Mouse (Mus musculus) gastrocnemius, adult 8-10 months (tissue): ENCODE data around the gene Kctd14. TPM values are rescaled to one million over a fixed set of nuclear protein-coding genes. Genes with fewer than 3 reads are reported as not detected.
"Not testable (repeated sequence)": the region's sequence is repeated elsewhere in the genome, so short reads cannot be mapped to it uniquely, and the experiment has no call there.

Source experiments
- DNase-seq, 2 experiments: peaks; one replicate each; pipeline ENCODE4 v3.0.0; 2022; ENCODE audit warnings: low spot score in 2 of 2
- total RNA-seq, 4 experiments: library from RNA; stranded (reverse); gene quantifications; 2 replicates each; pipeline ENCODE4 v1.2.4; 2022

Gene Kctd14
- under 1 TPM in 1 of 4 experiments, not detected in 3; 0.17 TPM for total RNA-seq

DNA sequence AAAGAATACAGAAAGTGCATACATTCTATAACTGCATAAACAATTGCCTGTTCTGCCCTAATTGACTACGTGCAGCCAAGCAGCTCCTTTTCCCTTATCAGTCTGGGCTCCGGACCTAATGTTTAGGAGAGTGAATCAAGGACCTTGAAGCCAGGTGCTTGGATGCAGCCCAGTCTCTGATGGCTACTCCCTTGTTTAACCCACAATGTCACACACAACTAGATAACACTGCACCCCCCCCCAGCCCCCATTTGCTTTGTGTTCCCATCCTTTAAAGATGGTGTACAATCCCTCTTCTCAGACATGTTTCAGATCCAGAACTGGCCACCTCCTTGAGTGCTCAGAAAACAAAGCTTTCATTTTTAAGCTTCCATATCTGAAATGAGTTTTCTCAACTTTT lies at the start of gene Kctd14:
Kctd14 (plus strand) TSS at position 301 of the 400 bp plus-strand sequence.
- not testable (repeated sequence) for DNase-seq

DNA sequence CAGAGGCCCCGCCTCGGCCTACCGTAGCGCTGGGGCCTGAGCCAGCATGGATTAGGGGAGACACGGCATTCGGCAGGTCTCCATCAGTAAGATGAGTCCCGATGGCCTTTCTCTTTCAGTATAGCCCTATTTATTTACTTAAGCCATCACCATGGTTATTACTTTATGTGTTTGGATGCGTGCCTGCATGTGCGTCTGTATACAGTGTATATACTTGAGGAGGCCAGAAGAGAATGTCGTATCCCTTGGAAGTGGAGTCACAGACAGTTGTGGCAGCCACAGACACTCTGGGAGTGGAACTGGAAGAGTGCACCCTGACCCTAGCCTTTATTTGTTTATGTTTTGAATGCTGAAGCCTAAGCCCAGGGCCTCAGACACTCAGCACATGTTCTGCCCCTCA lies 44.0 kb upstream of the Kctd14 start:
- no peak for DNase-seq

DNA sequence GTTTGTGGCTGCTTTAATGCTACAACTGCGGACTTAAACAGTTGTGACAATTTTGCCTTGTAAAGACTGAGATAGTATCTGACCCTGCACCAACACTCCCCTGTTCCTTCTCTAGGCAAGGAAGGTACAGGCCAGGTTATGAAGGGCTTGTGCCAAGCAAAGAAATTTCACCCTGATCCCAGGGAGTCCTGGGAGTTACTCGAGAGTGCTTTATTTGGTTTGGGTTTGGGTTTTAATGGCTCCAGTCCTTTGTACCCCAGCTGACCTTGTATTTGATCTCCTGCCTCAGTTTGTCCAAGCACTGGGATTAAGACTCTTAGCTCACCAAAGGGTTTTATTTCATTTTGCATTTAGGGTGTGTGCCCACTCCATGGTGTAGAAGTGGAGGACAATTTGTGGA lies 40.0 kb upstream of the Kctd14 start:
- DNase-seq: no peak

GRCm38 (mm10) chr7:97411575-97411974 lies 39.5 kb upstream of the Kctd14 start:
- DNase-seq: no peak

GRCm38 (mm10) chr7:97413981-97414380 lies 37.1 kb upstream of the Kctd14 start:
- DNase-seq: no peak

DNA sequence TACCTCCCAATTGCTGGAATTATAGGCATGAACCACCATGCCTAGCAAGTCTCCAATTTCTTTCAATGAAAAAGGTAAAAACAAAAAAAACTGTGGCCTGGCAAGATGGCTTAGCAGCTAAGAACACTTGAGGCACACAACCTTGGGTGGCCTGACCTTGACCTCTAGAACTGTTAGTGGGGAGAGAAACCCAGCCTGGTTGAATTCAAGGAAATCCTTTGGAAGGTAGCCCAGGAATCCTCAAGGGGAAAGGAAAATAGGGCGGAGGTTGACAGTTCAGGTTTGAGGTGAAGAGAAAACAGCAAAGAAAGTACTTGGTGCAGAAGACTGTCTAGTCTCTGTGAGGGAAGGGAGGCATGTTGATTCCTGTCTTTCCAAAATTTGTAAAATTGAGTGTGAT lies 36.7 kb upstream of the Kctd14 start:
- no peak for DNase-seq

GRCm38 (mm10) chr7:97414915-97415687 lies 36.0 kb upstream of the Kctd14 start:
- DNase-seq: no peak

GRCm38 (mm10) chr7:97416473-97416872 lies 34.6 kb upstream of the Kctd14 start:
- no peak for DNase-seq

DNA sequence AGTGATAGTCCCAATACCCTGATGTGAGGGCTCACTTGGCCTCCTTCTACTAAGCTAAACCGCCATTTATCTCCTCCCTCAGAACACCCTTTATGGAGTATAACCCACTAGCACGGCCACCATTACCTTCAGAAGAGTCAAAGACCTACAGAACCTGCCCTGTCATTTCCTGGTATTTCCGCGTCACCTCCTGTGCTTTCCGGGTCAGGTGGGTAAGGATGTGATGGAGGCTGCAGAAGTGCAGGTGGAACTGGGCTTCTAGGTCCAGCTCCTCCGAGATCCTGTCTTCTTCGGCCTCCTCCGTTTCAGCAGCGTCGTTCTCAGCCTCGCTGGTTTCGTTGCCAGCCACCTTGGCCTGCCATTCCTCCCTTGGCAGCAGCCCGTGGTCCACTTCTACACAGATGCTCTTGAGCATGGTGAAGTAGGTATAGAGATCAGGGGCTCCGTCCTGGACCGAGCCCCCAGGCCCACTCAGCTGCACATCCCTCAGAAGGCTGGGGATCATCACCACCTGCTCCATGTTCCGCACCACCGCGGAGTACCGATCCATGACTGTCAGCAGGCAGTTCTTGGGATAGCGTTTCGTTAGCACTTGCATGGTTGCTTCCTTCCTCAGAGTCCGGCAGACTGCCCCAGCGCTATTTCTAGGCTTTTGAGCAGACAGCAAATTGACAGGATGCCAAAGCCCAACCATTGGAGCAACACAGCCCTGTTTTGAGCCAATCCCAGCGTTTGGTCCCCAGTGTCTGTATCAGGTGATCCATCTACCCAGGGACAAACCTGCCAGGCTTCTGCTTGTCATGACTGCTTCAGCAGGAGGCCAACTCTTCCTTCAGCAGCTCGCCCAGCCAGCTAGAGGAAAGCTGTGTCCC lies 34.0 kb upstream of the Kctd14 start, which contains the start of gene Thrsp:
Thrsp (minus strand) TSS at position 825 of the 872 bp plus-strand sequence.
- DNase-seq: peak; percentile 67 to 79

GRCm38 (mm10) chr7:97418717-97419116 lies 32.4 kb upstream of the Kctd14 start:
- DNase-seq: peak; percentile 12 to 35

DNA sequence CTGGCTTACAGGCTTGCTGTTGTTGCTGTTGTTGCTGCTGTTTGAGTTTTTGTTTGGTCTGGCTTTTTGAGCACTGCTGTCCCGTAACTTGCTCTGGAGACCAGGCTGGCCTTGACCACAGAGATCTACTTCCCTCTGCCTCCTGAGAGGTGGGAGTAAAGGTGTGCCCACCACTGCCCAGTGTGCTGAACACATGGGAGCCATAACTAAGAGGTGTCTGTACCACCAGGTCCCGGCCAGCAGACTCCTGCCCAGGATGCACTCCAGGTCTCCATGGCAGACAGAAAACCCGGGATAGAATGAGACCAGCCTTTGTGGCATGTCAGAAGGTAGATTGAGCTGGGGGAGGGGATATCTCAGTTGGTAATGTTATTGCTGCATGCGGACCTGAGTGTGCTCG lies 32.0 kb upstream of the Kctd14 start:
- no peak for DNase-seq

DNA sequence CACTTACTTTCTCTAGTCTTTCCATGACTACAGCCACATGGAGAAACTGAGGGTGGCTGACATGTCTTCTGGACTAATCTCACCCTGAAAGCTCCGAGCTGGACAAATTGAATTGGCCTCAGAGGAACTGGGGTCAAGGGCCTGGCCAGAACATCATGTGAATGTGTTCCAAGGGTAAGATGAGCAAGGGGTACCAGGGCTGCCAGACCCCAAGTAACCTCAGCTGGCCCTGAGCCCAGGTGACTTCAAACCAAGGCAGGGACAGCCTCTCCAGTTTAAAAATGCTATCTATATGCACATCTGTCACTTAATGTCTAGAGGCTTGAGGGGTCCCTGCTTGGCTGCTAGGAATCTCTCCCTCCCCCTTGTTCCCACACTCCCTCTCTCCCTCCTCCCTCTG lies 30.7 kb upstream of the Kctd14 start:
- DNase-seq: peak in 1 of 2 experiments; percentile 21

- DNase-seq: no peak
Observed at GRCm38 (mm10) chr7:97420958-97421651, 30.0 kb upstream of the Kctd14 start.

DNA sequence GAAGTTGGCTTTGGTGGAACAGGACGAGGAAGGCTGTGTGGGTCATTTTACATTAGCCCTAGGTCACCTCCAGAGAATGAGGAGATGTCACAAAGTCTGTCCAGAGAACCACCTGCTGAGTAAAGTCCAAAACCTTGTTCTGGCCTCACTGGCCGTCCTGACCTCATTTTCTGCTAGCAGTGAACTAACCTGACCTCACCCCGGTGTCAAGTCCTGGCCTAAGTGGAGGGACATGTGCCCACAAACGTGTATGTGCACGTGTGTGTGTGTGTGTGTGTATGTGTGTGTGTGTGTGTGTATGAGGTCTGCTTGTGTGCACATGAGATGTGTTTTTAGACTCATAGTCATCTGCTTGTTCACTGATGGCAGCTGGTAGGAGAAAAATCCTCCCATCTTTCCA lies 27.4 kb upstream of the Kctd14 start:
- no peak for DNase-seq

DNA sequence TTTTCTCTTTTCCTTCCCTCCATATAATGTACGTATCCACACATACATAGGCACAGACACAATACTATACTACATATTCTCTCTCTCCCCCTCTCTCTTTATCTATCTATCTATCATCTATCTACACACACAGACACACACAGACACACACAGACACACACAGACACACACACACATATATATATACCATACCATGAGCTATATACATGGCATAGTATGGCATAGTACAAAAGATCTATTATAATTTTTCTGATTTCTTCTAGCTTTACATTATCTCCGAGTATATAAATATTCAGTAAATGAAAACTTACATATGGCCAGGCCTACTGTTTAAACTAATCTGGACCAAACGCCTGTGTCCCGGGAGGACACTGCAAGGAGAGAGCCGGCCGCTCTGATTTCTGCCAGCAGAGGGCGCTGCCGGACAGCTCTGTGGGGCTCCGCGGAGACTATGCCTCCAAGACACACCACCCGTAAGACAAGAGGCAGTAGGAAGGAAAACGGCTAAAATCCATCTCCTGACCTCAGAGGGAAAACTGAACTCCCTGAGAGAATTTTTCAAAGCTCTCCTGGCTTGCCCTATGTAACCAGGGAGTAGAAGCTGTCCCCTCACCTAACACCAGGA lies 26.4 kb upstream of the Kctd14 start:
- peak; percentile 73 to 75 for DNase-seq

GRCm38 (mm10) chr7:97426566-97426965 lies 24.6 kb upstream of the Kctd14 start:
- DNase-seq: no peak

DNA sequence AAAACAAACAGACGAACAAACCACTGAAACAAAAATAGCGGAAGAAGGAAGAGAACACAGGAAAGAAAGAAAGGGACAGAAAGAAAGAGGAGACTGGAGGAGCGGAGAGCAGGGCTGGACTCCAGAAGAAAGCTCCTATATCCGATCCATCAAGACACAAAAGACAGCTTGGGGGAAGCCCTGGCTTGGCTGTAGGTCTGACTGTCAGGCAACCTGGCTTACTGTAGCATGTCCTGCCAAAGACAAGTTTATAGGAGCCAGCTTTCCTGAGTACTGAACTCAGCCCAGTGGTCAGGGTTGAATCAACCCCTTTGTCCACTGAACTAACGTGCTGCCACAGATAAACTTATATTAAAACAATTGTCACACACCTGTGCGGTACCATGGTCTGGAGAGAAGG lies 23.8 kb upstream of the Kctd14 start:
- DNase-seq: no peak

GRCm38 (mm10) chr7:97427778-97428420 lies 23.2 kb upstream of the Kctd14 start:
- peak in 1 of 2 experiments; percentile 33 for DNase-seq

DNA sequence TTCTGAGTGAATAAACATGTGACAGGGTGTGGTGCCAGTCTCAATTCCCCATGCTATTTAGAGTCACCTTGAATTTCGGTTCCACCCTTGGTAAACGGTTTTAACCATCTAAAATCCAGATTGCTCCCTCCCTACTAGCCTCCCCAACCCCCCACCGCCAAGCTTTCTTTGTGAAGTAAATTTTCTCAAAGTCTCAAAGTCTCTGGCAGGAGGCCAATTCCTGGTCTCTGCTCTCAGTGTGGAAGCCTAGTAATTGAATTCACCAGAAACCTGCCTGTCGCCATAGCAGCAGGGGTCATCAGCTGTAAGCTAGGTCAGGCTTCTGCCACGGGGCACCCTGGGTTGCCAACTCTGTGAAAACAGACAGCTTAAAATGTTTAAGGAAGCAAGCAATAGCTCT lies 21.4 kb upstream of the Kctd14 start:
- DNase-seq: no peak

DNA sequence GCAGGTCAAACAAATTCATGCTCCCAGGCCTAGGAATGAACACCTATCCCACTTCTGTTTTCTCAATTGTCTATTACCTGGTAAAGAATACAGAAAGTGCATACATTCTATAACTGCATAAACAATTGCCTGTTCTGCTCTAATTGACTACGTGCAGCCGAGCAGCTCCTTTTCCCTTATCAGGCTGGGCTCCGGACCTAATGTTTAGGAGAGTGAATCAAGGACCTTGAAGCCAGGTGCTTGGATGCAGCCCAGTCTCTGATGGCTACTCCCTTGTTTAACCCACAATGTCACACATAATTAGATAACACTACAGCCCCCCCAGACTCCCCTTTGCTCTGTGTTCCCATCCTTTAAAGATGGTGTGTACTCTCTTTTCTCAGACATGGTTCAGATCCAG lies 17.6 kb upstream of the Kctd14 start:
- DNase-seq: not testable (repeated sequence)

DNA sequence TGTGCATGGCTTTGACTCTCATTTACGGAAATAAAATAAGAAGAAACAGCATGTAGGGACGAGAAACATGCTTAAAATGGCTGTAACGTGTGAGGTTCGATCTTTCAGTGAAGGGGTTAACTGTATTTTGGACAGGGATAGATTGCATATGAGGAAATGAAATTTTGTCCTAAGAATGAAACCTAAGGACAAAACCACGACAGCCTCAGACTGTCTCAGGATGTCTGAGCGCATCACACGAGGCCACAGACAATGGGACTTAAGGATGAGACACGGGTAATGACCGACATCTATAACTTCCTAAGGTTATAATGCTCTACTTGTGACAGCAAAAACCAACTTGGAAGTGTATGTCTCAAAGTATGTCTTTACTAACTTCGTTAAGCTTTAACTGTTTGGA lies 16.6 kb upstream of the Kctd14 start:
- DNase-seq: no peak
